ENCODE assay signal across 22 mouse cellular contexts in the genomic region with DNA sequence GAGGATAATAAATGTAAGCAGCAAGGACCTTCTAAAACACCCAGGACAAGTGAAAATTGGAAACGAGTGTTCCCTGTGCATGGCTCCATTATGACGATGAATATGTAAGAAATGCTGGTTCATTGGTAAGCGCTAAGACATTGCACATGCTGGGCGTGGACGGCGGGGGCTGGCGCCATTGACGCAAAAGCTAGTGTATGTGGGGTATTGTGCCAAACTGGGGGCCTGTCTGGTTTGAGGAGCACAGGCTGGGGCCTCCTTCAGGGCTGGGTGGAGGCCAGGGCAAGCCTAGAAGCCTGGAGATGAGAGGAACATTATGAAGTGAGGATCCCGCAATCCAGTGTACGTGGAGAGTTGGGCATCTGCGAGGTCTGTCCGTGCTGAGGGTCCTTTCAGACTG. TPM values are rescaled to one million over a fixed set of nuclear protein-coding genes. Genes with fewer than 3 reads are reported as not detected.
DNase-seq lines count a peak whose midpoint lies in the region; ATAC-seq and TF ChIP-seq lines count a peak whose summit lies in the region.
"Had no signal": no experiment of that assay in that cellular context is flagged by ENCODE, and none has a peak within 500 bp of the region (broad histone marks: within the 10 kb centered on the region; RNA-seq: fewer than 3 reads in every experiment).

No protein-coding gene starts in this region.

- H3K4me3 ChIP-seq in heart, embryonic 11.5 days (ENCODE audit: low read depth, low read length) = no peak overlapping the region
- no peak overlapping the region for H3K4me3 ChIP-seq in lung, postnatal 0 days (ENCODE audit: low read depth, low read length)
- H3K4me3 ChIP-seq in embryonic facial prominence, embryonic 15.5 days (replicated peaks) = no peak overlapping the region
- no peak overlapping the region for H3K4me3 ChIP-seq in forebrain, embryonic 14.5 days (ENCODE audit: low read depth, low read length)
- H3K4me3 ChIP-seq in hindbrain, embryonic 10.5 days = no peak overlapping the region
- H3K4me3 ChIP-seq: embryonic facial prominence, embryonic 12.5 days; forebrain, embryonic 15.5 days; heart, adult 2 months; heart, embryonic 10.5 days; hindbrain, embryonic 13.5 days had no signal

- no peak overlapping the region for H3K9ac ChIP-seq in heart, embryonic 11.5 days (ENCODE audit: low read depth, low read length)
- no peak overlapping the region for H3K9ac ChIP-seq in lung, postnatal 0 days (replicated peaks; ENCODE audit: low read depth)
- no peak overlapping the region for H3K9ac ChIP-seq in embryonic facial prominence, embryonic 15.5 days
- no peak overlapping the region for H3K9ac ChIP-seq in forebrain, embryonic 14.5 days (ENCODE audit: low read length)
- H3K9ac ChIP-seq: embryonic facial prominence, embryonic 12.5 days; forebrain, embryonic 15.5 days; hindbrain, embryonic 13.5 days had no signal

- no peak for TF ChIP-seq CTCF in lung, postnatal 0 days (IDR thresholded peaks at IDR 0.05)

- H3K27me3 ChIP-seq in heart, embryonic 11.5 days (ENCODE audit: control insufficient read depth, insufficient read depth, low read length) = no peaks in the 10 kb centered on the region
- H3K27me3 ChIP-seq in lung, postnatal 0 days (replicated peaks; ENCODE audit: insufficient read depth, low read length) = no peaks in the 10 kb centered on the region
- H3K27me3 ChIP-seq in embryonic facial prominence, embryonic 15.5 days = no peaks in the 10 kb centered on the region
- no peaks in the 10 kb centered on the region for H3K27me3 ChIP-seq in forebrain, embryonic 14.5 days (replicated peaks; ENCODE audit: control insufficient read depth, insufficient read depth, low read length)
- H3K27me3 ChIP-seq in hindbrain, embryonic 10.5 days (ENCODE audit: insufficient read depth, poor library complexity, severe bottlenecking) = no peaks in the 10 kb centered on the region
- H3K27me3 ChIP-seq: CH12.LX; embryonic facial prominence, embryonic 12.5 days; forebrain, embryonic 15.5 days; hindbrain, embryonic 13.5 days; Patski had no signal

- H3K4me2 ChIP-seq in heart, embryonic 11.5 days = no peak overlapping the region
- H3K4me2 ChIP-seq in lung, postnatal 0 days (replicated peaks; ENCODE audit: low read depth, low read length) = no peak overlapping the region
- H3K4me2 ChIP-seq in embryonic facial prominence, embryonic 15.5 days (replicated peaks) = no peak overlapping the region
- no peak overlapping the region for H3K4me2 ChIP-seq in forebrain, embryonic 14.5 days (ENCODE audit: low read length)
- H3K4me2 ChIP-seq: embryonic facial prominence, embryonic 12.5 days; forebrain, embryonic 15.5 days; hindbrain, embryonic 13.5 days had no signal

- H3K36me3 ChIP-seq in heart, embryonic 11.5 days (ENCODE audit: control insufficient read depth, insufficient read depth, low read length) = no peaks in the 10 kb centered on the region
- H3K36me3 ChIP-seq in lung, postnatal 0 days (ENCODE audit: insufficient read depth, low read length) = no peaks in the 10 kb centered on the region
- H3K36me3 ChIP-seq in embryonic facial prominence, embryonic 15.5 days = no peaks in the 10 kb centered on the region
- no peaks in the 10 kb centered on the region for H3K36me3 ChIP-seq in forebrain, embryonic 14.5 days (ENCODE audit: control insufficient read depth, insufficient read depth, low read length)
- H3K36me3 ChIP-seq in hindbrain, embryonic 10.5 days = no peaks in the 10 kb centered on the region
- H3K36me3 ChIP-seq: embryonic facial prominence, embryonic 12.5 days; forebrain, embryonic 15.5 days; G1E; heart, embryonic 10.5 days; hindbrain, embryonic 13.5 days had no signal

- no peak for TF ChIP-seq EP300 in lung, postnatal 0 days (IDR thresholded peaks at IDR 0.05)

- ATAC-seq in heart, embryonic 11.5 days (replicated peaks; ENCODE audit: insufficient number of reproducible peaks, low FRiP score, low TSS enrichment) = no peak
- ATAC-seq in lung, postnatal 0 days = peak; percentile 26; the same call in 1 of the 2 replicates
- ATAC-seq in embryonic facial prominence, embryonic 15.5 days (ENCODE audit: insufficient number of reproducible peaks, low FRiP score, low TSS enrichment, low read depth) = peak; percentile 82
- no peak for ATAC-seq in forebrain, embryonic 14.5 days
- ATAC-seq: forebrain, embryonic 15.5 days; hindbrain, embryonic 16.5 days; Patski had no signal

- H3K9me3 ChIP-seq in heart, embryonic 11.5 days (replicated peaks; ENCODE audit: control insufficient read depth, low read length) = no peaks in the 10 kb centered on the region
- no peaks in the 10 kb centered on the region for H3K9me3 ChIP-seq in lung, postnatal 0 days (ENCODE audit: low read length)
- no peaks in the 10 kb centered on the region for H3K9me3 ChIP-seq in embryonic facial prominence, embryonic 15.5 days (replicated peaks)
- H3K9me3 ChIP-seq in forebrain, embryonic 14.5 days (replicated peaks; ENCODE audit: control insufficient read depth, low read length) = no peaks in the 10 kb centered on the region
- H3K9me3 ChIP-seq in hindbrain, embryonic 10.5 days = no peaks in the 10 kb centered on the region
- H3K9me3 ChIP-seq: embryonic facial prominence, embryonic 12.5 days; forebrain, embryonic 15.5 days; G1E; heart, embryonic 10.5 days; hindbrain, embryonic 13.5 days had no signal

- no peaks in the 10 kb centered on the region for H3K4me1 ChIP-seq in heart, embryonic 11.5 days (ENCODE audit: control insufficient read depth, insufficient read depth, low read length)
- no peaks in the 10 kb centered on the region for H3K4me1 ChIP-seq in lung, postnatal 0 days (ENCODE audit: insufficient read depth, low read depth, low read length)
- peaks cover 5% of the 10 kb centered on the region; the same call in 1 of the 2 replicates for H3K4me1 ChIP-seq in embryonic facial prominence, embryonic 15.5 days
- H3K4me1 ChIP-seq in forebrain, embryonic 14.5 days (ENCODE audit: control insufficient read depth, insufficient read depth, low read length) = peaks cover 4% of the 10 kb centered on the region; the same call in 1 of the 2 replicates
- H3K4me1 ChIP-seq in hindbrain, embryonic 10.5 days (replicated peaks) = peaks cover 30% of the 10 kb centered on the region

- 95% methylated on average over 12 of the region's 12 CpGs for WGBS in heart, embryonic 11.5 days (ENCODE audit: insufficient replicate concordance)
- WGBS in lung, postnatal 0 days = 86% methylated on average over 12 of the region's 12 CpGs
- WGBS in embryonic facial prominence, embryonic 15.5 days = 83% methylated on average over 12 of the region's 12 CpGs
- WGBS in forebrain, embryonic 14.5 days = 95% methylated on average over 12 of the region's 12 CpGs
- WGBS in hindbrain, embryonic 10.5 days = 95% methylated on average over 12 of the region's 12 CpGs

- H3K27ac ChIP-seq in heart, embryonic 11.5 days (ENCODE audit: low read depth, low read length) = no peak overlapping the region
- no peak overlapping the region for H3K27ac ChIP-seq in lung, postnatal 0 days (ENCODE audit: low read length)
- peak overlapping the region; percentile 53 for H3K27ac ChIP-seq in embryonic facial prominence, embryonic 15.5 days (replicated peaks)
- H3K27ac ChIP-seq in forebrain, embryonic 14.5 days (ENCODE audit: low read depth, low read length) = no peak overlapping the region
- H3K27ac ChIP-seq in hindbrain, embryonic 10.5 days = no peak overlapping the region
- H3K27ac ChIP-seq: embryonic facial prominence, embryonic 12.5 days; forebrain, embryonic 15.5 days; heart, adult 2 months; heart, embryonic 10.5 days; hindbrain, embryonic 13.5 days had no signal

- DNase-seq in heart, adult 11 months = peak; percentile 79
- DNase-seq in lung, postnatal 0 days (ENCODE audit: low spot score) = no peak
- DNase-seq in lung, postnatal 25 days (ENCODE audit: low spot score) = no peak
- DNase-seq in forebrain, embryonic 14.5 days (ENCODE audit: low spot score) = no peak
- DNase-seq in hindbrain, embryonic 10.5 days (ENCODE audit: low spot score) = no peak
- DNase-seq: adrenal gland, postnatal 10 days; adrenal gland, postnatal 36 days; B cell, adult 2 months; cerebellum, adult 18-20 months; cerebellum, adult 9-10 months; gastrocnemius, postnatal 25 days; heart, adult 2 months had no signal

RNA-seq across cellular contexts. Expression of gene Cyp1b1, which starts 39.0 kb away (rescaled TPM):
- polyA plus RNA-seq in heart, embryonic 11.5 days (2014; fragmentation: Nextera tagmentation; extraction: Ambion mirVana) = 2.1 TPM in 2 replicates
- 1.7 and 1.9 TPM in 2 replicates for polyA plus RNA-seq in lung, postnatal 0 days (2015; fragmentation: Nextera tagmentation; extraction: Ambion mirVana)
- 4.9 and 6.7 TPM in 2 replicates for polyA plus RNA-seq in embryonic facial prominence, embryonic 15.5 days (2015; fragmentation: Nextera tagmentation; extraction: Ambion mirVana)
- polyA plus RNA-seq in forebrain, embryonic 14.5 days (2014; fragmentation: Nextera tagmentation; extraction: Ambion mirVana) = 5.1 and 6.9 TPM in 2 replicates
- polyA plus RNA-seq in hindbrain, embryonic 10.5 days (2016; fragmentation: Nextera tagmentation; extraction: Ambion mirVana) = 1.9 and 3.0 TPM in 2 replicates
- polyA plus RNA-seq: G1E had no signal

Comparison
In these comparisons a context has a peak if more than half of its experiments do, and no peak if none do; other contexts are left out.
1. ATAC-seq: peak in lung, postnatal 0 days (single experiment) and embryonic facial prominence, embryonic 15.5 days (single experiment); none in heart, embryonic 11.5 days (single experiment) and forebrain, embryonic 14.5 days (single experiment).